12 mouse cellular contexts compared by ENCODE assay signal in the genomic region with DNA sequence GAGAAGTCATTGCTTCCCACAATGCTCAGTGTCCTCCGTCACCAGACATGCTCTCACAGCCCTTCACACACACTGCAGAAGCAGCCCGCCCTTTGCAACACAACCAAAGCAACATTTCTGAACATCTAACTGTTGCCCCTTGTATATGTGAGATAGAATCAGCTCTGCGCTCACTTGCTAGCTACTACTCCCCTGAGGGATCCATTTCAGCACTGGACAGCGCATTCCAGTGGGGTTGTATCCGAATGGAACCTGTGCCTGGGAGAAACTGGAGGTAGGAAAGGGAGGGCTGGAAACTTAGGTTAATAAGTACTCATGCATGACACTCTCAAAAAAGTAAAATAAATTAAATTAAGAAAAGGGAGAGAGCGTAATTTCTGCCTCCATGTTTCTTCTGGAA.
DNase-seq lines count a peak whose midpoint lies in the region; ATAC-seq and TF ChIP-seq lines count a peak whose summit lies in the region.
"Had no signal": no experiment of that assay in that cellular context is flagged by ENCODE, and none has a peak within 500 bp of the region (broad histone marks: within the 10 kb centered on the region; RNA-seq: fewer than 3 reads in every experiment).

No protein-coding gene starts in this region.

- H3K4me3 ChIP-seq in forebrain, embryonic 11.5 days (ENCODE audit: low read depth, low read length) = no peak overlapping the region
- H3K4me3 ChIP-seq in forebrain, embryonic 16.5 days (replicated peaks; ENCODE audit: low read length) = no peak overlapping the region
- no peak overlapping the region for H3K4me3 ChIP-seq in lung, embryonic 14.5 days (ENCODE audit: low read depth, low read length)
- H3K4me3 ChIP-seq in lung, adult 2 months (replicated peaks; ENCODE audit: extremely low read depth, low read depth, low read length) = no peak overlapping the region
- H3K4me3 ChIP-seq: hindbrain, embryonic 12.5 days; limb, embryonic 13.5 days; midbrain, embryonic 15.5 days had no signal

- ATAC-seq in forebrain, embryonic 11.5 days (replicated peaks; ENCODE audit: low FRiP score) = no peak
- ATAC-seq in forebrain, embryonic 16.5 days = no peak
- ATAC-seq in lung, embryonic 14.5 days (ENCODE audit: insufficient read depth) = no peak
- ATAC-seq: activated CD4-positive, CD25-positive, alpha-beta regulatory T cell, adult 4 months; midbrain, embryonic 15.5 days had no signal

- intact Hi-C loops in left cerebral cortex, postnatal 14 days (cut with DNase I) = no loop called here

- TF ChIP-seq CTCF in lung, embryonic 14.5 days (IDR thresholded peaks at IDR 0.05; ENCODE audit: low read depth) = no peak
- TF ChIP-seq CTCF in lung, adult 2 months (IDR thresholded peaks at IDR 0.05; ENCODE audit: insufficient read depth, low read length) = no peak

- H3K9me3 ChIP-seq in forebrain, embryonic 11.5 days (ENCODE audit: control insufficient read depth, low read length) = no peaks in the 10 kb centered on the region
- no peaks in the 10 kb centered on the region for H3K9me3 ChIP-seq in forebrain, embryonic 16.5 days (ENCODE audit: control insufficient read depth, low read length)
- H3K9me3 ChIP-seq in lung, embryonic 14.5 days (ENCODE audit: low read depth, low read length) = no peaks in the 10 kb centered on the region
- H3K9me3 ChIP-seq: hindbrain, embryonic 12.5 days; limb, embryonic 13.5 days; midbrain, embryonic 15.5 days had no signal

- no peak overlapping the region for H3K4me2 ChIP-seq in forebrain, embryonic 11.5 days (ENCODE audit: low read depth, low read length, severe bottlenecking)
- no peak overlapping the region for H3K4me2 ChIP-seq in forebrain, embryonic 16.5 days (ENCODE audit: low read length)
- H3K4me2 ChIP-seq in lung, embryonic 14.5 days = no peak overlapping the region
- H3K4me2 ChIP-seq: hindbrain, embryonic 12.5 days; limb, embryonic 13.5 days; midbrain, embryonic 15.5 days had no signal

- TF ChIP-seq POLR2A in lung, adult 2 months (IDR thresholded peaks at IDR 0.05; ENCODE audit: borderline replicate concordance, extremely low read depth, low read depth, low read length) = no peak

- no peaks in the 10 kb centered on the region for H3K27me3 ChIP-seq in forebrain, embryonic 11.5 days (ENCODE audit: control insufficient read depth, insufficient read depth, low read length)
- H3K27me3 ChIP-seq in forebrain, embryonic 16.5 days (replicated peaks; ENCODE audit: control insufficient read depth, insufficient read depth, low read length) = no peaks in the 10 kb centered on the region
- H3K27me3 ChIP-seq in lung, embryonic 14.5 days (ENCODE audit: insufficient read depth, low read length) = no peaks in the 10 kb centered on the region
- H3K27me3 ChIP-seq: hindbrain, embryonic 12.5 days; limb, embryonic 13.5 days; midbrain, embryonic 15.5 days had no signal

- H3K4me1 ChIP-seq in forebrain, embryonic 11.5 days (replicated peaks; ENCODE audit: control insufficient read depth, insufficient read depth, low read length) = no peaks in the 10 kb centered on the region
- no peaks in the 10 kb centered on the region for H3K4me1 ChIP-seq in forebrain, embryonic 16.5 days (replicated peaks; ENCODE audit: control insufficient read depth, insufficient read depth, low read length)
- H3K4me1 ChIP-seq in lung, embryonic 14.5 days (ENCODE audit: insufficient read depth) = no peaks in the 10 kb centered on the region
- no peaks in the 10 kb centered on the region for H3K4me1 ChIP-seq in lung, adult 2 months (ENCODE audit: control insufficient read depth, insufficient read depth, low read length)
- H3K4me1 ChIP-seq: hindbrain, embryonic 12.5 days; limb, embryonic 13.5 days; midbrain, embryonic 15.5 days had no signal

- 54% methylated on average over 6 of the region's 6 CpGs for WGBS in forebrain, embryonic 11.5 days
- WGBS in forebrain, embryonic 16.5 days = 55% methylated on average over 6 of the region's 6 CpGs
- WGBS in lung, embryonic 14.5 days = 41% methylated on average over 6 of the region's 6 CpGs
- 51% methylated on average over 6 of the region's 6 CpGs for WGBS in lung, adult 2 months

- DNase-seq in forebrain, embryonic 11.5 days (ENCODE audit: low spot score) = peak; percentile 67
- peak; percentile 87 for DNase-seq in lung, embryonic 14.5 days
- no peak for DNase-seq in lung, adult 2 months
- DNase-seq in embryo, embryonic 10 days (ENCODE audit: low spot score) = peak; percentile 78
- peak; percentile 24 for DNase-seq in ovary, postnatal 36 days (ENCODE audit: low spot score)
- DNase-seq in left cerebral cortex, postnatal 14 days (ENCODE audit: low spot score in 2 of 2) = no peak
- no peak for DNase-seq in frontal cortex, postnatal 25 days (ENCODE audit: low spot score in 2 of 2)

- no peaks in the 10 kb centered on the region for H3K36me3 ChIP-seq in forebrain, embryonic 11.5 days (ENCODE audit: control insufficient read depth, insufficient read depth, low read length)
- no peaks in the 10 kb centered on the region for H3K36me3 ChIP-seq in forebrain, embryonic 16.5 days (ENCODE audit: control insufficient read depth, insufficient read depth)
- no peaks in the 10 kb centered on the region for H3K36me3 ChIP-seq in lung, embryonic 14.5 days (ENCODE audit: insufficient read depth)
- H3K36me3 ChIP-seq: hindbrain, embryonic 12.5 days; limb, embryonic 13.5 days; midbrain, embryonic 15.5 days had no signal

- no peak overlapping the region for H3K27ac ChIP-seq in forebrain, embryonic 11.5 days (ENCODE audit: low read depth, low read length)
- no peak overlapping the region for H3K27ac ChIP-seq in forebrain, embryonic 16.5 days (ENCODE audit: low read length)
- H3K27ac ChIP-seq in lung, embryonic 14.5 days (ENCODE audit: low read depth) = no peak overlapping the region
- H3K27ac ChIP-seq: hindbrain, embryonic 12.5 days; limb, embryonic 13.5 days; midbrain, embryonic 15.5 days had no signal

- no peak overlapping the region for H3K9ac ChIP-seq in forebrain, embryonic 11.5 days (ENCODE audit: low read length)
- no peak overlapping the region for H3K9ac ChIP-seq in forebrain, embryonic 16.5 days (replicated peaks; ENCODE audit: low read depth, low read length)
- H3K9ac ChIP-seq in lung, embryonic 14.5 days = no peak overlapping the region
- H3K9ac ChIP-seq: hindbrain, embryonic 12.5 days; limb, embryonic 13.5 days; midbrain, embryonic 15.5 days had no signal

Comparison
In these comparisons a context has a peak if more than half of its experiments do, and no peak if none do; other contexts are left out.
1. DNase-seq: peak in forebrain, embryonic 11.5 days (single experiment), lung, embryonic 14.5 days (single experiment), embryo, embryonic 10 days (single experiment) and ovary, postnatal 36 days (single experiment); none in lung, adult 2 months (single experiment), left cerebral cortex, postnatal 14 days (0 of 2) and frontal cortex, postnatal 25 days (0 of 2).